Mouse (Mus musculus) thymus, postnatal 25 days (tissue): ENCODE measurements around the gene Tulp4.
"Not testable (repeated sequence)": the region's sequence is repeated elsewhere in the genome, so short reads cannot be mapped to it uniquely, and the experiment has no call there.

Experiments used
- DNase-seq: peaks from one replicate; pipeline ENCODE4 v3.0.0; 2022

Tulp4 gene

DNA sequence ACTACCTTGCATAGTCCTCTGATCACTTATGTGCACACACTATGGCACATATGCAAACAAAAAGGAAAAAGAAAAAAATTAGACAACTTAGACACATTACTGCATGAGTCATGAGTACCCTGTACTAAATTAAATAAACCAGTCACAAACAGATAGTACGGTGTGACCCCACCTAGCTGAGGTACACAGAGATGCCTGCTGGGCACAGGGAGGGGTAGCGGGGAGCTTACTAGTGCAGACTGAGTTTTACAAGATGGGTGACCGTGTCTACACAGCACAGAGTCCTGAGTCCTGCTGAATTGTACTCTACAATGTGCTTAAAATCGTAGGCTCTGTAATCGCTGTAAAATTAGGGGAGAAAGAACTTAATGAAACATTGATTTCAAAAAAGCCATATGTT, 179.9 kb downstream of the Tulp4 start:
- not testable (repeated sequence) for DNase-seq

DNA sequence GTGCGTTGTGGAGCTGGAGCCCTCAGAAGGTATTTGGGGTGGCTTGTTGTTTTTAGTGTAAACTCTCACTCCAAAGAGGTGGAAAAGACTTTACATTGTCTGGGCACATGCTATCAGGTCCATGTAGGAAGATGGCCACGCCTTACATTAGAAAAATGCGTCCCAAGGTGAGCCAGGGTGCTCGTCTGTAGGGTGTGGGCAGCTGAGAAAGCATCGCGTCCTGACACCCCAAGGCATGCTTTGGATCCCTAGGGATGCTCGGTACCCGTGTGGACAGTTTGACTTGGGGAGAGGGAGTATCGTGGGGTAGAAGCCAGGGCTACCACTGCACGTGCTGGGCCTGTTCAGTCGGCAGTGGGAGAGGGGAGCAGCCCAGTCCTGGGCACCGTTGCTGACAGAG, 182.8 kb downstream of the Tulp4 start:
- not testable (repeated sequence) for DNase-seq

DNA sequence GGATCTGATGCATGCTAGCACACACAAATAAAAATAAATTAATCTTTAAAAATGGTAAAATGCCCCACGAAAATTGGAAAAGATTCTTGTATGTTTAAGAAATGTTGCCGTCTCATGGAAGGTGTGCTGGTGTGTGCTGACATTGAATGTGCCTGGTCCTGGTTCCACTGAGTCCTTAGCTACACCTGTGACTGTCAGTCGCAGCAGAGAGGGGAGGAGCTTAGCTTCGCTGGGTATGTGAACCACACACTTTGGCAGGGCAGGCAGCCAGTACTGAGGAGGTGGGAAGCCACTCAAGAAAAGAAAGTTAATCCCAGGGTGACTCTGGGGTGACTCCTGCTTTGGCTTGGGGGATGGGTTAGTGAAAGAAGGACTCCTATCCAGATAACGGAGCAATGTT, 187.6 kb downstream of the Tulp4 start:
- DNase-seq = not testable (repeated sequence)

DNA sequence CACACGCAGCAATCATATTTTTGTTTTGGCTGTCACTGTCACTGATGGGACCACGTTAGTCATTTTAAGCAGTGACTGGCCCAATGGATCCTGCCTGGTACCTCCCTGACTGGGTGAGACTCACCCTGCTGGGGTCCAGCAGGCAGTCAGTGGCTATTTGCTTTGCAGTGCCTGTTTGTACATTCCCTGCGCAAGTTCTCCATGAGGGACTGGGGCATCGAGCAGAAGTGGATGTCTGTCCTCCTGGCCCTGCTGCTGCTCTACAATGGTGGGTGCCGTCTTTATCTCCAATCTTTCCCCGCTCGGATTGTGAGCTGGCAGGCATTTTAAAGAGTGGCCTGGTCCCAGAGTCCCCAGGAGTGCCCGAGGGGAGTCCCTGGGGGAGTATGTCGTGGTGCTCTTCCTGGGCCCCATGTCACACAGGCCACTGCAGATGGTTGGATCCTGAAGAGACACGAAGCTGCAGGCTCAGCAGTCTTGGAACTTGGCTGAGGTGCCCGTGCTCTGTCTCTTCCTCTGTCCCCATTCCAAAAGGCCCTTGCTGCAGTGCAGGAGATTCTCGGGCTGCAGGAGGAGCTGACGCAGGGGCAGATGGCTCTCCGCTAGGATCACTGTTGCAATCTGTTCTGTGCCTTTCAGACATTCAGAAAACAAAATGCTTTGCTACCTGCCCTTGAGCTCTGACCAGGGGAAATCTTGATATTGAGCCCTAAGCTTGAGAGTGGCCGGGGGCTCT, 191.0 kb downstream of the Tulp4 start:
- not testable (repeated sequence) for DNase-seq

DNA sequence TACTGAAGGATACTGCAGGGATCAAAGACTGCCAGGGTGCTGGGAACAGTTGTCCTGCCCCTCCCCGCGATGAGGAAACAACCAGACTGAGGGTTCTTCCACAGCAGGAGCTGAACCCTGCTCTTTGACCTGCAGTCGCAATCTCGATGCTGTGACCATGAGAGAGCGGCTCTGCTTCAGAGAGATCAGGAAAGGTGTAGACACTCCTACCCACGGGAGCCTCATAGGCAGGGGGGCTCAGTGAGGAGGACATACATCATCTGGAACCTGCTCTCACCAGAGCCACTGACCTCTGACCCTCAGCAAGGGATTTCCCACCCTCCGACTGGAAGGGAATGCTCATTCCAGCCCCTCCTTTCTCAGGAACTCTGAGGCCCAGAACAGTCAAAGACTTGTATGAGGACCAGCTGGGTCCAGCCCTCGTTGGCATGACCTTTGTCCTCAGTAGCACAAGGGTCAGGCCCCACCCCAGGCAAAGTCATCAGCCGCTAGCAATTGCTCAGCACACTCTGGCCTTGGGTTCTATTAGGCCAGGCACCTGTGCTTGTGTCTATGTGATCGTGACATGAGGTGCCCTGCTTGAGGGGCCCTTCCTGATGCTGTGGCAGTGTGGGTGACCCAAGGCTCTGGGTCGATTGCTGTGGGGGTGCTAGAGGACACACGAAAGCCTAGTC, 194.1 kb downstream of the Tulp4 start:
- DNase-seq = not testable (repeated sequence)
